Mouse (Mus musculus) lung, postnatal 25 days (tissue): ENCODE measurements at regions not wholly inside any gene's neighbourhood (a gene's known extent, or its start where the extent isn't known, plus 50 kb on each side); places are given as distances from the start of the nearest gene placed in this dataset.

Experiments
- DNase-seq: peaks from one replicate; pipeline ENCODE4 v3.0.0; 2022; ENCODE audit warnings: low spot score

GRCm38 (mm10) chr1:184138661-184139060 is 104.6 kb upstream of the 1700056E22Rik start:
- DNase-seq, result no peak

- DNase-seq, result no peak
Observed at GRCm38 (mm10) chr1:184130897-184131296, 96.8 kb upstream of the 1700056E22Rik start.

- peak; percentile 12 for DNase-seq
Observed at GRCm38 (mm10) chr1:184127321-184127720, 93.2 kb upstream of the 1700056E22Rik start.

- no peak for DNase-seq
Observed at GRCm38 (mm10) chr1:184126909-184127308, 92.8 kb upstream of the 1700056E22Rik start.
